Comparison of ENCODE assay signal across 14 mouse cellular contexts in the genomic region with DNA sequence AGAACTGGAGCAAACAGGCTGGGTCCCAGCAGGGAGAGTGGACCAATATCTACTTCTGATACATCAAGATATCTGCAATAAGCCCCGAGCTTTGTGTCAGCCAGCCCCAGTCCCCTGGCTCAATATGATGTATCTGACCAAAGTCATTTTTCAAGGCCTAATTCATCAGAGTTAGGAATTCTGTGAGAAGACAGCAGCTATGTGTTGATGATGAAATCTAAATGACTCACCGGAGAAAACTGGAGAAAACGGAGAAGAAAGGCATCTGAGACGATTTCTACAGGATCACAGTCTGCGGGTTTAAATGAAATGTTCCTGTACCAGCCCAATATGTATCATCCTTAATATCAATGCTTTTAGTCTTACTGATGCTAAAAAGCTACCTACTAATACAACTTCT.
"Had no signal": no experiment of that assay in that cellular context is flagged by ENCODE, and none has a peak within 500 bp of the region (broad histone marks: within the 10 kb centered on the region; RNA-seq: fewer than 3 reads in every experiment).

No protein-coding gene starts in this region.

- DNase-seq: lung, adult 18-20 months; lung, embryonic 14.5 days; lung, postnatal 10 days; lung, postnatal 4 days; right cerebral cortex, postnatal 14 days; thymus, adult 18-20 months; thymus, postnatal 14 days; thymus, postnatal 36 days had no signal

- H3K27me3 ChIP-seq: megakaryocyte, embryonic 14.5 days; midbrain, embryonic 13.5 days; midbrain, embryonic 15.5 days; neural tube, embryonic 12.5 days; stomach, embryonic 15.5 days had no signal

- H3K4me3 ChIP-seq: megakaryocyte, embryonic 14.5 days; midbrain, embryonic 13.5 days; midbrain, embryonic 15.5 days; neural tube, embryonic 12.5 days; stomach, embryonic 15.5 days had no signal

- ATAC-seq: midbrain, embryonic 13.5 days; midbrain, embryonic 15.5 days had no signal

- H3K4me2 ChIP-seq: lung, embryonic 14.5 days; midbrain, embryonic 11.5 days; midbrain, embryonic 13.5 days; midbrain, embryonic 15.5 days; neural tube, embryonic 12.5 days; stomach, embryonic 15.5 days had no signal

- H3K27ac ChIP-seq: midbrain, embryonic 13.5 days; midbrain, embryonic 15.5 days; neural tube, embryonic 12.5 days; stomach, embryonic 15.5 days had no signal

- H3K9me3 ChIP-seq: midbrain, embryonic 13.5 days; midbrain, embryonic 15.5 days; neural tube, embryonic 12.5 days; stomach, embryonic 15.5 days had no signal

- H3K9ac ChIP-seq: lung, embryonic 14.5 days; midbrain, embryonic 13.5 days; midbrain, embryonic 15.5 days; neural tube, embryonic 12.5 days; stomach, embryonic 15.5 days had no signal

- H3K4me1 ChIP-seq: megakaryocyte, embryonic 14.5 days; midbrain, embryonic 13.5 days; midbrain, embryonic 15.5 days; neural tube, embryonic 12.5 days had no signal

- H3K36me3 ChIP-seq: midbrain, embryonic 13.5 days; midbrain, embryonic 15.5 days; neural tube, embryonic 12.5 days; stomach, embryonic 15.5 days had no signal
